Mouse (Mus musculus) CH12.LX (cell line): ENCODE data around the gene Calcoco1.
"Not testable (repeated sequence)": the region's sequence is repeated elsewhere in the genome, so short reads cannot be mapped to it uniquely, and the experiment has no call there.

ENCODE experiments used
- CHD2 ChIP-seq: IDR thresholded peaks from 2 replicates; pipeline ENCODE4 v1.6.1; 2011; ENCODE audit warnings: low read length, improper control_type of control experiment
- CTCF ChIP-seq, 2 experiments: IDR thresholded peaks in 1 of 2; conservative IDR thresholded peaks in 1 of 2; 2 replicates each; pipeline ENCODE4 v1.5.1; 2011 to 2012; ENCODE audit warnings: low read depth in 2 of 2, low read length in 2 of 2, improper control_type of control experiment in 1 of 2, inconsistent platforms in 1 of 2, mild to moderate bottlenecking in 1 of 2, moderate library complexity in 1 of 2
- ETS1 ChIP-seq: conservative IDR thresholded peaks from 2 replicates; pipeline ENCODE4 v1.6.1; 2012; ENCODE audit warnings: low read depth, mild to moderate bottlenecking, inconsistent platforms, low read length, improper control_type of control experiment, moderate library complexity
- GABPA ChIP-seq: IDR thresholded peaks from 2 replicates; pipeline ENCODE4 v1.6.1; 2012; ENCODE audit warnings: low read depth, low read length, improper control_type of control experiment, inconsistent platforms; ENCODE audit not compliant: insufficient replicate concordance
- NRF1 ChIP-seq: IDR thresholded peaks from 2 replicates; pipeline ENCODE4 v1.6.1; 2014; ENCODE audit warnings: low read depth, mild to moderate bottlenecking, inconsistent platforms, low read length, improper control_type of control experiment, moderate library complexity
- POLR2A ChIP-seq: IDR thresholded peaks from 2 replicates; pipeline ENCODE4 v1.6.1; 2011; ENCODE audit warnings: low read depth, mild to moderate bottlenecking, improper control_type of control experiment, low read length
- RCOR1 ChIP-seq: conservative IDR thresholded peaks from 2 replicates; pipeline ENCODE4 v1.6.1; 2012; ENCODE audit warnings: low read depth, mild to moderate bottlenecking, inconsistent platforms, low read length, improper control_type of control experiment
- USF1 ChIP-seq: IDR thresholded peaks from 2 replicates; pipeline ENCODE4 v1.6.1; 2014; ENCODE audit warnings: low read depth, mild to moderate bottlenecking, inconsistent platforms, low read length, improper control_type of control experiment
- ZKSCAN1 ChIP-seq: IDR thresholded peaks from 2 replicates; pipeline ENCODE4 v1.6.1; 2012; ENCODE audit warnings: low read depth, inconsistent platforms, low read length, improper control_type of control experiment, borderline replicate concordance
- ZNF384 ChIP-seq: IDR thresholded peaks from 2 replicates; pipeline ENCODE4 v1.6.1; 2012; ENCODE audit warnings: low read depth, low read length, improper control_type of control experiment, inconsistent platforms

GRCm38 (mm10) chr15:102662601-102663000, 59.4 kb downstream of the Calcoco1 start:
- not testable (repeated sequence) for TF ChIP-seq POLR2A; CTCF (conservative IDR thresholded peaks at IDR 0.05 in 1 of 2, IDR thresholded peaks at IDR 0.05 in 1 of 2; ENCODE audit: low read depth in 2 of 2, low read length in 2 of 2); ZKSCAN1; USF1; ZNF384; CHD2; RCOR1; GABPA; ETS1; NRF1
